Mouse (Mus musculus): ENCODE results near the gene Repin1. TPM values are rescaled to one million over a fixed set of nuclear protein-coding genes. Genes with fewer than 3 reads are reported as not detected.

Gene Repin1
- 0.06 and 0.15 TPM in 2 replicates for polyA plus RNA-seq (2012)

GRCm38 (mm10) chr6:48593158-48594042 lies at the start of gene Repin1, which contains the start of gene Gm44965:
TSS of gene Repin1 (plus strand) at chr6:48593883.
TSS of gene Gm44965 (plus strand) at chr6:48593941.
- H3K36me3 ChIP-seq (ENCODE audit: control insufficient read depth) = peaks cover 20% of the 10 kb centered on the region
- peak within 1 kb of the TSS; percentile 66 for H3K4me3 ChIP-seq (replicated peaks)
- TF ChIP-seq TAL1 (IDR thresholded peaks at IDR 0.05; ENCODE audit: low read length) (no peak), GATA1 (IDR thresholded peaks at IDR 0.05; ENCODE audit: low read length) (no peak)
- H3K9me3 ChIP-seq (ENCODE audit: control insufficient read depth, low read length) = peaks cover 16% of the 10 kb centered on the region
- H3K4me1 ChIP-seq (ENCODE audit: control insufficient read depth) = peaks cover 18% of the 10 kb centered on the region
- H3K27me3 ChIP-seq (ENCODE audit: control insufficient read depth) = no peaks in the 10 kb centered on the region; the same call in 1 of the 2 replicates

- Histone ChIP-seq H3K4me3 (replicated peaks) (no peak overlapping the region), H3K27me3 (ENCODE audit: control insufficient read depth) (no peaks in the 10 kb centered on the region), H3K4me1 (ENCODE audit: control insufficient read depth) (no peaks in the 10 kb centered on the region), H3K9me3 (ENCODE audit: control insufficient read depth, low read length) (no peaks in the 10 kb centered on the region), H3K36me3 (ENCODE audit: control insufficient read depth) (no peaks in the 10 kb centered on the region)
- no peak for TF ChIP-seq TAL1 (IDR thresholded peaks at IDR 0.05; ENCODE audit: low read length)
- no peak for TF ChIP-seq GATA1 (IDR thresholded peaks at IDR 0.05; ENCODE audit: low read length)
Measured at GRCm38 (mm10) chr6:48545251-48545650, 48.4 kb upstream of the Repin1 start.

GRCm38 (mm10) chr6:48546271-48546670 lies 47.4 kb upstream of the Repin1 start:
- H3K36me3 ChIP-seq (ENCODE audit: control insufficient read depth) = no peaks in the 10 kb centered on the region
- H3K9me3 ChIP-seq (ENCODE audit: control insufficient read depth, low read length) = no peaks in the 10 kb centered on the region
- no peaks in the 10 kb centered on the region for H3K27me3 ChIP-seq (ENCODE audit: control insufficient read depth)
- TF ChIP-seq GATA1 (IDR thresholded peaks at IDR 0.05; ENCODE audit: low read length) (no peak), TAL1 (IDR thresholded peaks at IDR 0.05; ENCODE audit: low read length) (no peak)
- no peak overlapping the region for H3K4me3 ChIP-seq (replicated peaks)
- H3K4me1 ChIP-seq (ENCODE audit: control insufficient read depth) = no peaks in the 10 kb centered on the region

- no peaks in the 10 kb centered on the region for H3K4me1 ChIP-seq (ENCODE audit: control insufficient read depth)
- TF ChIP-seq TAL1 (IDR thresholded peaks at IDR 0.05; ENCODE audit: low read length) (no peak), GATA1 (IDR thresholded peaks at IDR 0.05; ENCODE audit: low read length) (no peak)
- H3K4me3 ChIP-seq (replicated peaks) = no peak overlapping the region
- H3K27me3 ChIP-seq (ENCODE audit: control insufficient read depth) = no peaks in the 10 kb centered on the region
- no peaks in the 10 kb centered on the region for H3K36me3 ChIP-seq (ENCODE audit: control insufficient read depth)
- H3K9me3 ChIP-seq (ENCODE audit: control insufficient read depth, low read length) = no peaks in the 10 kb centered on the region
Measured at GRCm38 (mm10) chr6:48546858-48547257, 46.8 kb upstream of the Repin1 start.

GRCm38 (mm10) chr6:48548314-48548713 lies 45.4 kb upstream of the Repin1 start:
- no peaks in the 10 kb centered on the region for H3K4me1 ChIP-seq (ENCODE audit: control insufficient read depth)
- H3K36me3 ChIP-seq (ENCODE audit: control insufficient read depth) = no peaks in the 10 kb centered on the region
- H3K27me3 ChIP-seq (ENCODE audit: control insufficient read depth) = no peaks in the 10 kb centered on the region
- TF ChIP-seq GATA1 (IDR thresholded peaks at IDR 0.05; ENCODE audit: low read length) (no peak), TAL1 (IDR thresholded peaks at IDR 0.05; ENCODE audit: low read length) (no peak)
- no peaks in the 10 kb centered on the region for H3K9me3 ChIP-seq (ENCODE audit: control insufficient read depth, low read length)
- no peak overlapping the region for H3K4me3 ChIP-seq (replicated peaks)

GRCm38 (mm10) chr6:48552918-48553317 lies 40.8 kb upstream of the Repin1 start:
- H3K36me3 ChIP-seq (ENCODE audit: control insufficient read depth) = no peaks in the 10 kb centered on the region
- TF ChIP-seq TAL1 (IDR thresholded peaks at IDR 0.05; ENCODE audit: low read length) (no peak), GATA1 (IDR thresholded peaks at IDR 0.05; ENCODE audit: low read length) (no peak)
- H3K4me1 ChIP-seq (ENCODE audit: control insufficient read depth) = peaks cover 11% of the 10 kb centered on the region
- peaks cover 6% of the 10 kb centered on the region; the same call in 1 of the 2 replicates for H3K27me3 ChIP-seq (ENCODE audit: control insufficient read depth)
- no peaks in the 10 kb centered on the region for H3K9me3 ChIP-seq (ENCODE audit: control insufficient read depth, low read length)
- H3K4me3 ChIP-seq (replicated peaks) = no peak overlapping the region

GRCm38 (mm10) chr6:48553819-48554218 lies 39.9 kb upstream of the Repin1 start:
- Histone ChIP-seq H3K4me3 (replicated peaks) (peak overlapping the region; percentile 61), H3K9me3 (ENCODE audit: control insufficient read depth, low read length) (no peaks in the 10 kb centered on the region), H3K4me1 (ENCODE audit: control insufficient read depth) (peaks cover 11% of the 10 kb centered on the region), H3K36me3 (ENCODE audit: control insufficient read depth) (no peaks in the 10 kb centered on the region), H3K27me3 (ENCODE audit: control insufficient read depth) (peaks cover 6% of the 10 kb centered on the region; the same call in 1 of the 2 replicates)
- no peak for TF ChIP-seq GATA1 (IDR thresholded peaks at IDR 0.05; ENCODE audit: low read length)
- TF ChIP-seq TAL1 (IDR thresholded peaks at IDR 0.05; ENCODE audit: low read length) = no peak

- peaks cover 6% of the 10 kb centered on the region; the same call in 1 of the 2 replicates for H3K27me3 ChIP-seq (ENCODE audit: control insufficient read depth)
- no peaks in the 10 kb centered on the region for H3K36me3 ChIP-seq (ENCODE audit: control insufficient read depth)
- TF ChIP-seq TAL1 (IDR thresholded peaks at IDR 0.05; ENCODE audit: low read length) = no peak
- TF ChIP-seq GATA1 (IDR thresholded peaks at IDR 0.05; ENCODE audit: low read length) = no peak
- H3K9me3 ChIP-seq (ENCODE audit: control insufficient read depth, low read length) = no peaks in the 10 kb centered on the region
- peak within 1 kb of the TSS; percentile 61 for H3K4me3 ChIP-seq (replicated peaks)
- peaks cover 11% of the 10 kb centered on the region for H3K4me1 ChIP-seq (ENCODE audit: control insufficient read depth)
Measured at GRCm38 (mm10) chr6:48554280-48555103, 39.2 kb upstream of the Repin1 start, which contains the start of gene Lrrc61. TSS of gene Lrrc61 (plus strand) at chr6:48554796.
